Mouse (Mus musculus): Measurements from ENCODE around the gene Rsph3b.
"Not testable (repeated sequence)": the region's sequence is repeated elsewhere in the genome, so short reads cannot be mapped to it uniquely, and the experiment has no call there.

DNA sequence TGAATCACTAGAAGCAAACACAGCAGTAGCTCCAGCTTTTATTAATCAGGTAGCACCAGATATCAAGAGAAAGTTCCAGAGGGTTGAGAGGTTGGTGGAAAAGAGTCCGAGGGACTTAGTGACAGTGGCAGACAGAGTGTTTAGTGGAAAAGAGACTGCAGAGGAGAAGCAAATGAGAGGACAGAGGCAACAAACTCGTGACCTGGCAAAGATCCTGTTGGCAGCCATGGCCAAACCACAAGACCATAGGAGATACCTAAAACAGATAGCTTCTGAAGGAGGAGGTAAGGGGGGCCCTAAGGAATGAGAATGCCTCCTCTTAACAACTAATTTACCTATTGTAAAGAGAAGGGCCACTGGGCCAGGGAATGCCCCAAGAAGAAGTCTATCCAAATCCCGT, 29.1 kb downstream of the Rsph3b start:
- not testable (repeated sequence) for TF ChIP-seq ZNF384 (IDR thresholded peaks at IDR 0.05; ENCODE audit: low read depth, low read length); MAFK (IDR thresholded peaks at IDR 0.05; ENCODE audit: insufficient read depth, low read depth, low read length); HCFC1 (IDR thresholded peaks at IDR 0.05; ENCODE audit: borderline replicate concordance, insufficient read depth, low read length)
